Mouse (Mus musculus): ENCODE measurements around the gene Cnot6l. TPM values are rescaled to one million over a fixed set of nuclear protein-coding genes. Genes with fewer than 3 reads are reported as not detected.

Cnot6l gene
- total RNA-seq (2021), result 100 to 1,000 TPM in 1 of 2 experiments, 10 to 100 TPM in 1; 80.4 to 106 TPM
- long read RNA-seq, experiment 1, full-length matches to known transcripts, result 9 of 15 reads
- long read RNA-seq, experiment 1, partial matches to known transcripts, result 0 of 15 reads
- long read RNA-seq, experiment 1, other reads (novel, unspliced or antisense), result 6 of 15 reads
- long read RNA-seq, experiment 2, result 0 reads

DNA sequence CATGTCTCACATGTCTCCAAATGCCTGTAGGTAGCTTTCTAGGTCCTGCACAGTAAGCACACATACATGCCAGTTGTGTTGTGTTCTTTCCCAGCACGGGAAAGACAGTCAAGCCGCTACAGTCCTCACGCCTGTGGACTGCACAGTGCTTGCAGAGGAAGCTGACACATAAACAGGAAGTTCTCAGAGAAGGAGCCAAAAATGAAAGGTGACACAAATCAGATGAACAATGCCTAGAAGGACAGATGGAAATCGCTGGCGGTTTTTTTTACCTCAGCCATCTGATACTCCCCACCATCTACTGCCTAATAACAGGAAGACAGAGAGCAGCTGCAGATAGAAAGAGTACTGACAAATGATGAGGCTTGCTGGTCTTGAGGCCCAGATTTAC is at the start of gene Cnot6l:
Cnot6l (minus strand) TSS at position 151 of the 391 bp plus-strand sequence.
- DNase-seq, result peak; percentile 11 to 16

DNA sequence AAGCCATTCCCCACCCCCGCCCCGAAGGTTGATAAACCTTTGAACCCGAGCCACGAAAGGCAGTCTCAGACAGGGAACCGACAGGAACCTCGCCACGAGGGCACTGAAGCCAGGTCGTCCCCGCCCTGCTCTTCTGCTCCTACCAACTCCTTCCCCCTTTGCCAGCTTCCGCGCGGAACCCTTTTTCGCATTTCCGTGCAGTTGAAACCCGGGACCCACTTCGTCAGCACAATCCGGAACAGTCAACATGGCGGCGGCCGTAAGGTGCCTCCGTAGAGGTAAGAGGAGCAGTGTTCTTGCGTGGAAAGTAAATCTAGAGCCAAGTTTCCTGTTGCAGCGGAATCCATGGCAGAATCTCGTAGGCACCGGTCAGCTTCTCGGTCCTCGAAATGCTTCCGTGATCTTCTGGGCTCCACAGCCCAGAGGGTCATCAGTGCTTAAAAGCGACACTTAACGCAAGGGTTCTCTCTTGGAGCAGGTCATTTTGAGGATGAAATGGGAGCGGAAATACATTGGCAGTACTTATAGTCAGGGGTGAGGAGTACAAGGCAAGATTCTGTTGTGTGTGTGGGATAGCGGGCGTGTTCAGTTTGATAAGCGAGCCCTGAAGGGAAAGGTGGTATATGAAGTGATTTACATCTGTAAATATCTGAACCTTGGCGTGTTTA is 46.1 kb upstream of the Cnot6l start:
- DNase-seq, result peak; percentile 92

DNA sequence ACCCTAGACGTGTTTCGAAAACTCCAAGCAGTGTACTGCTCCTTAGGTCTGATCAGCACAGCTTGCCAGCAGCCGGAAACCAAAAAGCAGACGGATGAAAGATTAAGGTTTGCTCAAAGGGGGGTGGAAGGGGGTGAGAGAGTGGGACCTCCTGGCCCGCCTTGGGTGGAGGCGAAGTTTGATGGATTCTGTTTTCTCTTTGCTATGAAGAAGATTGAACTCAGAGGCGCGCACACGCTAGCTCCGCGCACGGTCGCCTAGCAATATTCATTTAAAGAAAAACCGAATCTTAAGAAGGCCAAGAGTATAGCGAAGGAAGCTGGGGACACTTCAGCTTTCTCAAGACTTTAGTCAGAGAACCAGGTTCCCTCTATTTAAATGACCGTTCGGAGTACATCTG is 45.5 kb upstream of the Cnot6l start, which contains the start of gene Mrpl1:
Mrpl1 (plus strand) TSS at position 35 of the 400 bp plus-strand sequence.
- peak; percentile 23 to 46 for DNase-seq

DNA sequence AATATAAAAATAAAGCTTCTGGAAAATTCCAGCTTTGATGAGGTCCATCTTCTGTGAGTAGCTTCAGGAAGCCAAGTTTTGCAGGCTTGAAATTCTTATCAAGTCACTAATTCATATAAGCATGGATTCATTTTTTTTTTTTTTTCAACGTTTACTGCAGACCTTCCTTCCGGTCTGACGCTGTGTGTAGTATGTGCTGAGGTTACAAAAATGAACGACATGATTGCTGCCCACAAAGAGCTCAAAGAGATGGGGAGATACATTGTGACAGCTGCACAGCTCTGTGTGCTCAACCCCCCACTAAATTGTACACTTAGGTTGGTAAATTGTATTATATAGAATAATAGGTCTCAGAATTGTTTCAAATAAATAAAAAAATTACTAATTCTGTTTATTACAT is 44.6 kb upstream of the Cnot6l start:
- DNase-seq, result no peak

DNA sequence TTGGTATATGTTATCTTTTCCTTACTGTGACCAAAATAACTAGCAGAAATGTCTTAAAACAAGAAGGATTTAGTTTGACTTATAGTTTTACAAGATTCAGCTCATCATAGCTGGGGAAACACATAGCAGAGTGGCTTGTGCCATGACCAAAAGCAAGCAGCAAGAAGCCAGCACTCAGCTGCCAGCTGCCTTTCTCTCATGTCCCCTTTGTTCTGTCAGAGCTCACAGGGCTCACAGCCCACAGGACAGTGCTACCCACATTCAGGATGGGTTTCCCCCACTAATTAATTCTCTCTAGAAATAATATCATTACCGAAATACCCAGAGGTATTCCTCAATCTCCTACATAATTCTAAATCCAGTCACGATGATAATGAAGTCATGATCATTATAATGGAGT is 43.6 kb upstream of the Cnot6l start:
- no peak for DNase-seq

DNA sequence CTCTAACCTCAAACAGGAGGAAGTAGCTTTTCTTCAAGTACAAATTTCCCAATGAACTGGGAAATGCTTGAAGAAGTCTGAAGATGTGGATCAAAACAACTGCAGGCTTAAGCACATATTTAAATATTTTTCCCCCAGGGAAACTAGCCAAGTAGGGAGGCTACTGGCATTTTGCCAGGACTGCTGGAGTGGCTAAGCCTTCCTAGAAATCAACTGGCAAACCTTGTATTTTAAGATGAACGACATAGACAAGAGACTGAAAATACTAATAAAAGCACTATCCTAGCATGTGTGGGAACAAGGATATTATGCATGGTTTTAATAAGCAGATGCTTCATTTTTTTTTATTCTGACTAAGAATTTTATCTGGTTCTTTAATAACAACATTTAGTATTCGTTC is 42.9 kb upstream of the Cnot6l start:
- peak; percentile 57 to 63 for DNase-seq

DNA sequence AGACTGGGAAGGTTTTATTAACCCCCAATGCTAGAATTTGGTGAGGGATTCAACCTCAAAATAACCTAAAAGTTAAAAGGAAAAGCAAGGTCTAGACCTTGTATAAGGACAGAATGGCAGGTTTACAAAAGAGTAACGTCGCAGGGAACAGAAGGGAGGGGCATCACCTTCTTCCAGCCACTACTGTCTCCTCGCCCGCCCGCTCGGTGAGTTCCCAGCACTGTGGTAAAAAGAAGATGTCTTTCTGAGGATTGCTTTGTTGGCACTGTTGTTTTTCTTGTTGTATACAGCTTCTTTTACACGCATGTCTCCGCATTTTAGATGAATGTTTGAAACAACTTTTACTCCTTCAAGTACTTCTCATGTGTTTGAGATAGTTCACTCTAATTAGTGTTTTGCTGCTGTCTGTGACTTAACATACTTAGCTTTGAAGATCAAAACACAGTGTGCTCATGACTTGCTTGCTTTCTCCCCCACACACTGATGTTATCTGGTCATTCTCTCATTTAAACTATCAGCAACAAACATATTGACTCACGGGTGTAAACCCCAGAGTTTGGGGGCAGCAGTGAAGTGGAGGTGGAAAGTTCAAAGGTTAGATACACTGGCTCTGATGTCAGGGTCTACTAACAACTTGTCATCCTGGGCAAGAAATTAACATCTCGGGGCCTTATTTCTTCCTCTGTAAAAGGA is 37.6 kb upstream of the Cnot6l start:
- DNase-seq, result no peak

DNA sequence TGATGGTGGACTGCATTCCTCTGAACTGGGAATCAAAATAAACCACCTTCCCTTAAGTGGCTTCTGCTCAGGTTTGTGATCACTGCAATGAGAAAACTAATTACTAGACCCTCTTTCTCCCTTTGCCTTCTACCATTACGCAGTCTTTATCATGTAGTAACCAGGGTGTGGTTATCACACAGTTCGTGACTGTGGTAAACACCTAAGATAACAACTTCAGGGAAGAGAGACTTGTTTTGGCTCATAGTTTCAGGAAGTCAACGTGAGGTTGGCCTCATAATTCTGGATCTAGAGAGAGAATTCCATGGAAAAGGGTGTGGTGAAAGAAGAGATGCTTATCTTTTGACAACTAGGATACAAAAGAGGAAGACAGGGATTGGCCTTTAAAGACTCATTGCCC is 36.3 kb upstream of the Cnot6l start:
- no peak for DNase-seq

DNA sequence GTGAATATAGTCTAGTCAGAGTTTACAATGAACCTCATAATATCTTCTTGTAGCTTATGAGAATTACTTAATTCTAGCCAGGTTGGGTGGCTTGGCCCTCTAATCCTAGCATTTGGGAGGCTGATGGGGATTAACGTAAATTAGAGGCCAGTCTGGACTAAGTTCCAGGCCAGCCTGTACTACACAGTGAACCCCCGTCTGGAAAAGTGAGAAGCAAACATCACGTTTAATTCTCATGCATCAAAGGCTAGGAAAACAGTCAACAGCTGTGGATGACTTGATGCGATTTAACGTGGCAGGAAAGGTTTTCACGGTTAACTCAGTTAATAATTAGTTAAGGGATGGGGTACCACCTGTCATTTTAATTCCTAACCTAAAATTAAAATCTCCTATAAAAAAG is 34.3 kb upstream of the Cnot6l start:
- DNase-seq, result no peak

DNA sequence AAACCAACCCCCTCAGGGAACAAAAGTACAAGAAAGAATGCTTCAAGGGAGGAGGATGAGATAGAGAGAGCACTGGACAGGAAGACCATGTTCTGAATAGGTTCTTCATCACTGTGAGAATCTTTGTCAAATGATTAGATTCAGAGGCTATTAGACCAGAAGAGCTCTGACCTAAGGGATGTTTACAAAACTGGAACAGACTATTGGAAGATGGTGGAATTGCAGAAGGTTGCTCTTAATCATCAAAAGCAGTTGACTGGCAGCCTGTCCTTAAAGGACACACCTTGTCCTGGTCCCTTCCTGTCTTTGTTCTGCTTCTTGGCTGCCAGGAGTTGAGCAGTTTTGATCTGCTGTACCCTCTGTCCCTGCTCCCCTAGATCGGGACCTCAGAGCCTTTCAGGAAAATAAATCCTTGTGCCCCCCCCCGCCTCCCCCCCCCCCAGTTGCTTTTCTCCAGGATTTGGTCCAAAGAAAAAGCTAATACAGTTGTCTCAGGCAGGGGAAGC is 32.6 kb upstream of the Cnot6l start:
- no peak for DNase-seq

DNA sequence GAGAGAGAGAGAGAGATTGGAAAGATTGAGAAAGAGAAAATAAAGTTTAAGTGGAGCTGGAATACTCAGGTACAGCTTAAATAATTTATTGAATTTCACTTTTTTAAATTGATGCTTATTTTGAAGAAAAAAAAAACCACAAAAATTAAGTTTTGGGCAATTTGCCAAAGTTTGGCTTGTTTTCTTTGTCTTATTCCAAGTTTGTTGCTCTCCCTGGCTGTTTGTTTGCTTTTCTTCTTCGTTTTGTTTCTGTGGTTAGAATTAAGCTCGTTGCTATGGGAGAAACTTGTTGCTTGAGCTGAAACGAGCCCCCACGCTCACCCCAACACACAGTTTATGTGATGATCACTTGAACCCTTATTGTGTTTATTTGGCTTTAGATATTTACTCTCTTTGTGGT is 27.3 kb upstream of the Cnot6l start:
- DNase-seq, result no peak

DNA sequence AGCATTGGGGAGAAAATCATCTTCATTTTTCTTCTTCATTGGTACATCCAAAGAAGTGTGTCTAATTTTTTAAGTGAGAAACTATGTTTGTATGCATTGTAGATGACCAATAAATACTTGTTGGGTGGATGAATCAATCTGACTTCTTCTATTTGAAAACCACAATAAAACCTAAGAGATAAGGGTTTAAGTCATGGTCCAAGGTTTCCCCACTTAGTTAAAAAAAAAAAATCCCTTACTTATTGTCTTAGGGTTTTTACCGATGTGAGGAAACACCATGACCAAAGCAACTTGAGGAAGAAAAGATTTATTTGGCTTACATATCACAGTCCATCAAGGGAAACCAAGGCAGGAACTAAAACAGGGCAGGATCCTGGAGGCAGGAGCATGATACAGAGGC is 25.8 kb upstream of the Cnot6l start:
- DNase-seq, result no peak

DNA sequence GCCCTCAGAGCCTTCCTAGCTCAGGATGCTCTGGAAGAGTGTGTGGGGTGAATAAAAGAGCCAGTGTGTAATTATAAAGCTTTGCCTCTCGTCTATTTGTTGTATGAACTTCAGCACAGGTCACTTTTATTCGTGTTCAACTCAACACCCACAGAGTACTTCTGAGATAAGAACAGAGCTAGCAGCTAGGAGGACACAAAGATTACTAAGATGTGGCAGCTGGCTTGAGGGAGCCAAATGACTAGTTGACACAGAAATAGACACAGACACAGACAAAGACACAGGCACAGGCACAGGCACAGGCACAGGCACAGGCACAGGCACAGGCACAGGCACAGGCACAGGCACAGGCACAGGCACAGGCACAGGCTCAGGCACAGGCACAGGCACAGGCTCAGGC is 20.0 kb upstream of the Cnot6l start:
- no peak for DNase-seq

DNA sequence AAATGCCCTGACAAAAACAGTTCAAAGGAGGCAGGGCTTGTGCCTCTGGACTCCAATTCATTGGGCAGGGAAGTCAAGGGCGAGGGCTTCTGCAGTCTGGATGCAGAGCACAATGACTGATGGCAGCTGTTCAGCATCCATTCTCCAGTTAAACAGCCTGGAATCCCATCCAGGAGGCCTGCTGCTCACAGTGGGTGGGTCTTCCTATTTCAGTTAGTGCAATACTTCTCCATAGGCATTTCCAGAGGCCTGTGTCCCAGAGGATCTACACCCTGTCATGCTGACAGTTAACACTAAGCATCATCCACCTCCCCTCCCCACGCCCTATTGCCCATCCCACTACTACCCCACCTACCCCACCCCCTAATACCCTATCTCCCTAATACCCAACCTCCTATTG is 19.2 kb upstream of the Cnot6l start:
- DNase-seq, result no peak

DNA sequence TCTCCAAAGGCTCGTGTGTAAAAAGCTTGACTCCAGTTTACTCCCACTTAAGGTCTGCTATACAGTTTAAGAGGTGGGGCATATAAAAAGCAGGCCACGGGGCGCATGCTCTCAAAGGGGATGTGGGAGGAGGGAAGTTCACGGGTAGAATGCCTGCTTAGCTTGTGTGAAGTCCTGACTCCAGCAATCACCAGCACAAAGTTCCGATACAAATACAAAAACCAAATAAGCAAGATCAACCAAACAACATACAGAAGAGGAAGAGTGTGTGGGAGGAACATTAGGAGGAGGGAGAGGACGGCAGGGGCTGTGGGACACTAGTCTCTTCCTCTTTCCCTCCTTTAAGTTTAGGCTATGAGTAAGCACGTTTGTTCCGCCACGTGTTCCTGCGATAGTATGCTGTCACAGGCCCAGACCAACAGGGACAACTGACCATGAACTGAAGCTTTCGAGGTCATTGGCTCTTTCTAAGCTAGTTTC is 12.9 kb upstream of the Cnot6l start:
- DNase-seq, result no peak

DNA sequence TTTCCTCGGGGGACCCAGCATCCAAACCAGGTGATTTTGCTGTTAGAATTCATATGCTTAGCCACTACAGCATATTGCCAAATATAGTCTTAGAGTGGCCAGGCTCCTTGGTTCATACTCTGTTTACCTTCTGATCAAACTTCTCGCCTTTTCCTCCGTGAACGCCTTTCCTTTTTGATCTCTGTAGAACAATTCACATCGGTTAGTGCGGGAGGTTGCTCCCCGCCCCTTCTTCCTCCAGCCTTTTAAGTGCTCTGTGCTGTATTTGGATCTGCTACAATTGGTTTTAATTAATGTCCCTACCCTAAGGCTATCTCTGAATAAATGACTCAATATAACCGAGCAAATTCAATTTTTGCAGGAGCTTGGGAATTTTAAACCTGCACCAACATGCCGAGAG is 12.2 kb upstream of the Cnot6l start:
- DNase-seq, result no peak

DNA sequence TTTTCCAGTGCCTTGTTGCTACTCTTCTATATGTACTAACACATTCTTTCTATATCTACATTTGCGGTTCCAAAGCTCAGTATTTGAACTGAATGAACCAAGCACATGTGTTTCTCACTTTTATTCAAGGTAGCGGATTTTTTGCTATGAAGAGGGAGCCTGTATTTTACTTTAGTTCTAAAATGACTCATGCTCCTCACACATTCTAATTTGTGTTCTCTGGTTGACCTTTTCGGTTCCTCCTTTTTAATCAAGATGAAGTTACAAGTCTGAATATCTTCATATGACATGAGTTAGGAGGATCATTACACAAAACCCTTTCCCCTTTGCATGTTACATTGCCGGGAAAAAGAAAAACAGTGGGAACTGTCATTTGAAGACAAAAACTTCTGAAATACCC is 7.8 kb upstream of the Cnot6l start:
- no peak for DNase-seq

DNA sequence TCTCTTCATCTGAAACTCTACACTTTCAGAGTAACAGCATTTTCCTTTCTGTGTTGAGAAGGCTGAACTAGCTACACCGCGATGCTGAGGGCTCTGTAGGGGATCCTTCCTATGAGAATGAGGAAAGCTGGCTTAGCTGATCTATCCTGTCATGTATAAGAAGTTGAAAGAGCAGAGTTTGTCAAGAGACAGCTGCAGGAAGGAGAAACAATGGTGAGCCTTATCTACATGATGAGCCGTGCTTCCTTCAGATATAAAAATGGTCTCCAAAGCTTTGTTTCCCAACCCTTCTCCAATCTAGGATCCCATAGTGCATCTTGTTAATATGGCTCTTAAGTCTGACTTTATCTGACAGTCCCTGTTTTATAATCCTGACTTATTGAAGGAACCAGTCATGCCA is 6.5 kb upstream of the Cnot6l start:
- no peak for DNase-seq

DNA sequence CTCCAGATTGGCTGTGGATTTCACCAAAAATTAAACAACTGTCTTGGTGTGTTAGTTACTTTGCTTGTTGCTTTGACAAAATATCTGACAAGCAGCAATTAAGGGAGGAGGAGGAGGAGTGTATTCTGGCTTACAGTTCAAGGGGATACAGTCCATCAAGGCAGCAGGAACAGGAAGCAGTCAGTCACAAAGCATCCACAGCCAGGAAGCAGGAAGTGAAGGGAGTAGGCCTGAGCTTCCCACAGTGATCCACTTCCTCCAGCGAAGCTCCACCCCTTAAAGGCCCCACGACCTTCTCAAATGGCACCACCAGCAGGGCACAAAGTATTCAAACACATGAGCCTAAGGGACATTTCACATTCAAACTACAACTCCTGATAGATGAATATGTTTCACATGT is 2.8 kb upstream of the Cnot6l start:
- no peak for DNase-seq

DNA sequence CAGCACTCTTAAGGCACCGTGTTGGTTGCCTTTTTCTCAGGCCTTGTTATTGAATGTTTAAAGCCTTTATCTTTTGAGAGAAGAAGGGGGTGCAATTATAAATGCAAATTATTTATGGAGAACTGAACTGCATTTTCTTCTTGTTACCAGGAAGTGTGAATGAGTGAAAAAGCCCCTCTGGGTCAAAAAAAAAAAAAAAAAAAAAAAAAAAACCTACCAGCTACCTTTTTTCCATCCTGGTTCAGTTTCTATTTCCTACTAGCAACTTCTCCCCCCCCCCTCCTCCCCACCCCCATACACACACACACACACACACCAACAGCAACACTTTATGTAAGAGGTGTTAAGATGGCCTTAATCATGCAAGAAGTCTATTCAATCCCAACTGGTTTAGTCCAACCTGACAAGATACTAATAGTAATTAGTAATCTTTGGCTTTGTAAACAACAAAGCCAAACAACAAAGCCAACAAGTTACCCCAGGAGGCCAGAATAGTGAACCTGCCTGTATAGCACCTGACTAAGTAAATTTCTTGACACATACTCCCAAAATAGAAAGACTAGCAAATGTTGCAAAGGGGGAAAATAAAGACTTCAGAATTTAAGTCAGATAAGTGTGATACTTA is 463 bp downstream of the Cnot6l start:
- DNase-seq, result no peak

DNA sequence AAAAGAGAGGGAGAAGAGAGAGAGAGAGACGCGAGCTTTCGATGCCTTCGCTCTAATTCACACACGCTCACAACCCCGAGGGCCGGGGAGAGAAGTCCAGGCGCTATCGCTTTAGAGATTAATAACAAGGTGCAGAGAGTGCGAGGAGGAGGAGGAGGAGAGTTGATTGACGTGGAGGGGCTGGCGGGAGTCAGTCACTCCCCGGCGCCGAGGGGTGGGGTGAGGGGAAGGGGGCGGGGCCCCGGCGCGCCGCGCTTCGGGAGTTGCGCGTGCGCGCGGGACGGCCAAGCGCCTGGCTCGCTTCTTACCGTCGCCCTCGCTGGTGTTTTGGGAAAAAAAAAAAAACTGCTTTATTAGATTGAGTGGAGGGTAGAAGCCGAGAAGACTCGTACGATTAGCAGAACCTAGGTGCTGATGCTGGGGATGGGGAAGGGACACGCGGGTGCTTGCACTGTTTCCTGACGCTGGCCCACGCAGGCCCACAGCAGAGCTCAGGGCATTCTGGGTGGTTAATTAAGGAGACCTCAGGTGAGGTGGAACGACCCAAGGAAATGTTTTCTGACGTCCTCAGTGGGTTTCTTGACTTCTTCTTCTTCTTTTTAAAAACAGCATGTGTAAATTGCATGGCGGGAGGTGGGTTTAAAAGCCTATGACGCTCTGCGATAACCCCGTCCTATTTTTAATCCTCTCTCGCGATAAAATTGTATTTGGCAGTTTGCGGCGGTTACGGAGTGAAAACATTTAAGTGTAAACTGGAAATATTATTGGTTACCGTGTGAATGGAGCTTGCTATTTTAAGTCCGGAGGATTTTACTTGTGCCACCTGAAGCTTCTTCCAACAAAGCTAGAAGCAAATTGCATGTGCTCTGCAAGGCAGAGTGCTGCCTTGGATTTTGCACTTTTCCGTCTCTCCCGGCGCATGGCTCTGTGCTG is 1.3 kb downstream of the Cnot6l start:
- peak; percentile 87 to 92 for DNase-seq

Data from adrenal gland, postnatal 36 days (tissue).